Mouse (Mus musculus) lung, postnatal 4 days (tissue): Measurements from ENCODE around the gene Wdr27.
A peak's percentile ranks its signal among the peaks of the same experiment; 100 is the strongest.
"Not testable (repeated sequence)": the region's sequence is repeated elsewhere in the genome, so short reads cannot be mapped to it uniquely, and the experiment has no call there.

Source experiments
- DNase-seq, 2 experiments: peaks; one replicate each; pipeline ENCODE4 v3.0.0; 2021

Wdr27 gene

GRCm38 (mm10) chr17:14928631-14929030 lies 14.3 kb downstream of the Wdr27 start:
- no peak for DNase-seq

GRCm38 (mm10) chr17:14927644-14928218 lies 15.2 kb downstream of the Wdr27 start:
- DNase-seq: no peak

- DNase-seq: no peak
Observed at GRCm38 (mm10) chr17:14921582-14921981, 21.4 kb downstream of the Wdr27 start.

GRCm38 (mm10) chr17:14917866-14918265 lies 25.1 kb downstream of the Wdr27 start:
- DNase-seq: no peak

- no peak for DNase-seq
Observed at GRCm38 (mm10) chr17:14914401-14914800, 28.6 kb downstream of the Wdr27 start.

- DNase-seq: no peak
Observed at GRCm38 (mm10) chr17:14912981-14913380, 30.0 kb downstream of the Wdr27 start.

- DNase-seq: no peak
Observed at GRCm38 (mm10) chr17:14912420-14912819, 30.5 kb downstream of the Wdr27 start.

- no peak for DNase-seq
Observed at GRCm38 (mm10) chr17:14910771-14911170, 32.2 kb downstream of the Wdr27 start.

GRCm38 (mm10) chr17:14909331-14909730 lies 33.6 kb downstream of the Wdr27 start:
- no peak for DNase-seq

- DNase-seq: no peak
Observed at GRCm38 (mm10) chr17:14907136-14907535, 35.8 kb downstream of the Wdr27 start.

GRCm38 (mm10) chr17:14906611-14907010 lies 36.3 kb downstream of the Wdr27 start:
- no peak for DNase-seq

GRCm38 (mm10) chr17:14904637-14905265 lies 38.2 kb downstream of the Wdr27 start:
- DNase-seq: peak in 1 of 2 experiments; percentile 78

GRCm38 (mm10) chr17:14904206-14904605 lies 38.8 kb downstream of the Wdr27 start:
- DNase-seq: no peak

GRCm38 (mm10) chr17:14903212-14903611 lies 39.7 kb downstream of the Wdr27 start:
- DNase-seq: no peak

- no peak for DNase-seq
Observed at GRCm38 (mm10) chr17:14898972-14899371, 44.0 kb downstream of the Wdr27 start.

- DNase-seq: not testable (repeated sequence)
Observed at GRCm38 (mm10) chr17:14895058-14895457, 47.9 kb downstream of the Wdr27 start.

- DNase-seq: no peak
Observed at GRCm38 (mm10) chr17:14886933-14887332, 56.0 kb downstream of the Wdr27 start.

- peak; percentile 23 to 59 for DNase-seq
Observed at GRCm38 (mm10) chr17:14874656-14875204, 68.2 kb downstream of the Wdr27 start.

GRCm38 (mm10) chr17:14860220-14860619 lies 82.7 kb downstream of the Wdr27 start:
- no peak for DNase-seq

GRCm38 (mm10) chr17:14847709-14848108 lies 95.2 kb downstream of the Wdr27 start:
- no peak for DNase-seq

- DNase-seq: peak; percentile 20 to 55
Observed at GRCm38 (mm10) chr17:14846880-14847279, 96.1 kb downstream of the Wdr27 start.

- no peak for DNase-seq
Observed at GRCm38 (mm10) chr17:14826715-14827295, 116.2 kb downstream of the Wdr27 start.

GRCm38 (mm10) chr17:14824938-14825337 lies 118.0 kb downstream of the Wdr27 start:
- peak in 1 of 2 experiments; percentile 30 for DNase-seq

GRCm38 (mm10) chr17:14817975-14818374 lies 125.0 kb downstream of the Wdr27 start:
- no peak for DNase-seq
